Mouse (Mus musculus) kidney, adult 2 months (tissue): ENCODE measurements around the gene Gm7971. TPM values are rescaled to one million over a fixed set of nuclear protein-coding genes. Genes with fewer than 3 reads are reported as not detected.
"Not testable (repeated sequence)": the region's sequence is repeated elsewhere in the genome, so short reads cannot be mapped to it uniquely, and the experiment has no call there.

ENCODE experiments used
- DNase-seq: peaks from one replicate; pipeline ENCODE4 v3.0.0; 2021
- H3K27ac ChIP-seq: fragments of 200-500 bp; 2 replicates; pipeline ENCODE4 v1.5.1; 2012; ENCODE audit warnings: low read depth, low read length, control low read depth, inconsistent platforms; ENCODE audit not compliant: insufficient read depth
- H3K27me3 ChIP-seq: fragments of 200-500 bp; replicated peaks from 2 replicates; pipeline ENCODE4 v1.6.1; 2012; ENCODE audit warnings: mild to moderate bottlenecking, moderate library complexity, low read length, inconsistent platforms; ENCODE audit not compliant: control insufficient read depth, insufficient read depth
- H3K36me3 ChIP-seq: fragments of 200-500 bp; 2 replicates; pipeline ENCODE4 v1.6.1; 2012; ENCODE audit warnings: mild to moderate bottlenecking, moderate library complexity, low read length, inconsistent platforms; ENCODE audit not compliant: control insufficient read depth, insufficient read depth
- H3K4me1 ChIP-seq: fragments of 200-500 bp; 2 replicates; pipeline ENCODE4 v1.6.1; 2011; ENCODE audit warnings: low read length; ENCODE audit not compliant: control insufficient read depth, insufficient read depth
- H3K4me3 ChIP-seq: fragments of 200-500 bp; 2 replicates; pipeline ENCODE4 v1.5.1; 2011; ENCODE audit warnings: mild to moderate bottlenecking, low read depth, low read length, control low read depth; ENCODE audit not compliant: insufficient read depth
- WGBS: fragments of 180-500 bp; shearing (Covaris S2); methylation state at CpG from one replicate; pipeline ENCODE4 v1.1.7; 2018; 5-methylcytosine and 5-hydroxymethylcytosine counted together
- polyA plus RNA-seq: library from polyadenylated mRNA; depleted of rRNA; stranded (reverse); fragments of >200 nt; gene quantifications from 2 replicates; pipeline ENCODE4 v1.2.3, GENCODE M21; 2012; rRNA removed

Gm7971 gene
- polyA plus RNA-seq = not detected in 2 replicates

- DNase-seq, H3K4me3 ChIP-seq, H3K4me1 ChIP-seq, H3K27me3 ChIP-seq, H3K36me3 ChIP-seq, H3K27ac ChIP-seq: not testable (repeated sequence)
- WGBS = no CpG with 5 or more reads among the region's 1 CpGs
Measured at GRCm38 (mm10) chr5:95594775-95595174, at the start of gene Gm7971. Gene Gm7971, minus strand, starts transcription at chr5:95594875.

Other genes starting within 250 kb of the Gm7971 start
- gene D5Ertd577e, start 138.1 kb downstream of the Gm7971 start, polyA plus RNA-seq = not detected in 2 replicates
- not detected in 2 replicates for gene Gm3286, start 84.1 kb downstream of the Gm7971 start, polyA plus RNA-seq
- gene Gm7978, start 141.3 kb upstream of the Gm7971 start, polyA plus RNA-seq = not detected in 2 replicates
- gene Gm7982, start 147.1 kb upstream of the Gm7971 start, polyA plus RNA-seq = not detected in 2 replicates
- not detected in 2 replicates for gene E330014E10Rik, start 181.1 kb upstream of the Gm7971 start, polyA plus RNA-seq